Mouse (Mus musculus) forebrain, postnatal 0 days (tissue): ENCODE results near the gene Phf19. TPM values are rescaled to one million over a fixed set of nuclear protein-coding genes. Genes with fewer than 3 reads are reported as not detected.

Experiments used
- ATAC-seq: fragments of 200-750 bp; cut with Nextera tagmentation; 2 replicates; pipeline ENCODE4 v1.8.0; 2017; ENCODE audit warnings: mild to moderate bottlenecking, moderate library complexity
- DNase-seq: peaks from one replicate; pipeline ENCODE4 v3.0.0-alpha.2; 2015
- H3K27ac ChIP-seq: fragments of 300-500 bp; sonication (generic); 2 replicates; pipeline ENCODE4 v1.5.1; 2014; ENCODE audit warnings: low read depth, mild to moderate bottlenecking, antibody characterized with exemption, low read length, moderate library complexity, mixed read lengths
- H3K27me3 ChIP-seq: fragments of 300-500 bp; sonication (generic); 2 replicates; pipeline ENCODE4 v1.6.1; 2014; ENCODE audit warnings: mild to moderate bottlenecking, low read length, mixed read lengths; ENCODE audit not compliant: insufficient read depth
- H3K36me3 ChIP-seq: fragments of 300-500 bp; sonication (generic); 2 replicates; pipeline ENCODE4 v1.6.1; 2014; ENCODE audit warnings: mild to moderate bottlenecking, moderate library complexity; ENCODE audit not compliant: insufficient read depth
- H3K4me1 ChIP-seq: fragments of 300-500 bp; sonication (generic); 2 replicates; pipeline ENCODE4 v1.6.1; 2014; ENCODE audit warnings: antibody characterized with exemption; ENCODE audit not compliant: insufficient read depth
- H3K4me2 ChIP-seq: fragments of 300-500 bp; sonication (generic); 2 replicates; pipeline ENCODE4 v1.6.1; 2014; ENCODE audit warnings: low read depth, mild to moderate bottlenecking, moderate library complexity
- H3K4me3 ChIP-seq: fragments of 300-500 bp; sonication (generic); 2 replicates; pipeline ENCODE4 v1.5.1; 2014; ENCODE audit warnings: low read depth, low read length, mixed read lengths
- H3K9ac ChIP-seq: fragments of 300-500 bp; sonication (generic); 2 replicates; pipeline ENCODE4 v1.6.1; 2014; ENCODE audit warnings: mild to moderate bottlenecking
- H3K9me3 ChIP-seq: fragments of 300-500 bp; sonication (generic); 2 replicates; pipeline ENCODE4 v1.6.1; 2016; ENCODE audit warnings: low read length
- CTCF ChIP-seq: sonication (generic); IDR thresholded peaks from 2 replicates; pipeline ENCODE4 v1.5.1; 2016; ENCODE audit warnings: antibody characterized with exemption, control low read depth, low read depth
- WGBS: fragments of 180-500 bp; shearing (Covaris S2); extraction: QIAGEN DNeasy Blood & Tissue Kit; methylation state at CpG from one replicate; pipeline ENCODE4 v1.1.7; 2014; 5-methylcytosine and 5-hydroxymethylcytosine counted together
- polyA plus RNA-seq: library from polyadenylated mRNA; unstranded; fragments of >200 nt; fragmentation: Nextera tagmentation; extraction: Ambion mirVana; gene quantifications from 2 replicates; pipeline ENCODE4 v1.2.1, GENCODE M21; 2015
- total RNA-seq: library from RNA; depleted of rRNA; stranded (reverse); fragments of >200 nt; gene quantifications from 2 replicates; pipeline ENCODE4 v1.2.3, GENCODE M21; 2014

The Phf19 gene
- total and polyA plus RNA-seq, 2 experiments from 2014 or later, result 2.4 to 2.5 TPM

DNA sequence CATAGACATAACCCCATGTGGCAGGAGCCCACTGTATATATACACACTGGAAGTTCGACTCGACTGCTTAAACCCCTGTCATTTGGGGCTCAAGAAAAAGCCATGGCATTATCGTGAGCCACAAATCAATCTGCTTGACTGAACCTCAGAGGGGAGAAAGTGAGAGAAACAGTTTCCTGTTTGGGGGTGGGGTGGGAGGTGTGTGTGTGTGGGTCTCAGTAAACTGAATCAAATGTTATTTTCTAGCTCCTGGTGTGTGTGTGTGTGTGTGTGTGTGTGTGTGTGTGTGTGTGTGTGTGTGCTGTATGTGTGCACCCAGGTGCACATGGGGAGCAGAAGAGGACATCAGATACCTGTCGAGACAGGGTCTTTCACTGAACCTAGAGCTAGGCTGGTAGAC lies 39.2 kb upstream of the Phf19 start:
- Histone ChIP-seq H3K27me3 (no peaks in the 10 kb centered on the region), H3K27ac (no peak overlapping the region), H3K4me1 (no peaks in the 10 kb centered on the region), H3K4me2 (no peak overlapping the region), H3K9ac (no peak overlapping the region), H3K4me3 (no peak overlapping the region), H3K36me3 (no peaks in the 10 kb centered on the region), H3K9me3 (no peaks in the 10 kb centered on the region)
- WGBS, result 68% methylated on average over 4 of the region's 4 CpGs
- ATAC-seq (no peak), DNase-seq (no peak)
- no peak for TF ChIP-seq CTCF

DNA sequence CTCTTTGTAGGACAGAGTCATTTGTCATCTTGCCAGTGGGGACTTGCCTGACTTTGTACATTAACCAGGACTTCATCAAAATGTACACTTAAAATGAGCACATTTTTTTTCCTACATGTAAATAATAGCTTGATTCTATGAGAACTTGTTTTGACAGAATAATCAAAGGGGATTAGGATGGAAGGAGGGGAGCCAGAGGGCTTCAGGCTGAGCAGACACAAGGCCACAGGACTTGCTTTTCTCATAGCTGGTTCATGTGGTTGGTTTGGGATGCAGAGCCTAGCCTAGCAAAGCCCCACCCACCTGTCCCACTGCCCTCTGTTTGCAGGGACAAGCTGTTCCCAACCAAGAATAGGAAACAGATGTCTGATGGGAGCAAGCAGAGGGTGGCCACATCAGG lies 37.6 kb upstream of the Phf19 start:
- ATAC-seq (no peak), DNase-seq (no peak)
- Histone ChIP-seq H3K27ac (no peak overlapping the region), H3K36me3 (no peaks in the 10 kb centered on the region), H3K9ac (no peak overlapping the region), H3K4me1 (no peaks in the 10 kb centered on the region), H3K4me3 (no peak overlapping the region), H3K27me3 (no peaks in the 10 kb centered on the region), H3K9me3 (no peaks in the 10 kb centered on the region), H3K4me2 (no peak overlapping the region)
- no peak for TF ChIP-seq CTCF

DNA sequence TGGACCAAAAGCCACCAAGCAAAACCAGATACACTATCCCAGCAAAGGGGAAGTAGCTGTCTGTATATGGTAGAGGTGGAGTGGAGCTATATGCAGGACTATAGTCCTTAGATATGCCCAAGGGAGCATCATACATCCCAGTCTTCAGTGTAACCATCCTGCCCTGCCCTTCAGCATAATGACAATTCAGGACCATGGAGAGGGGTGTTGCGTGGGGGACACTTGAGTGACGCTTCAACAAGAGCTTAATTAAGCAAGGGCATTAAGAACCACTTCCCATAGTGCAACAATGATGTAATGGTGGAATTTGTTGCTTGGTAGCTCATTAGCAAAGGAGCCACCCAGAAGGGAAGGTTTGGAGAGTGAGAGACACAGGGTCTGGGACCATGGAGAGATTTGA lies 34.8 kb upstream of the Phf19 start:
- Histone ChIP-seq H3K27ac (no peak overlapping the region), H3K4me2 (no peak overlapping the region), H3K4me3 (no peak overlapping the region), H3K4me1 (no peaks in the 10 kb centered on the region), H3K36me3 (no peaks in the 10 kb centered on the region), H3K27me3 (no peaks in the 10 kb centered on the region), H3K9ac (no peak overlapping the region), H3K9me3 (no peaks in the 10 kb centered on the region)
- no peak for ATAC-seq
- no peak for TF ChIP-seq CTCF
- no peak for DNase-seq
- 19% methylated on average over 2 of the region's 2 CpGs for WGBS

DNA sequence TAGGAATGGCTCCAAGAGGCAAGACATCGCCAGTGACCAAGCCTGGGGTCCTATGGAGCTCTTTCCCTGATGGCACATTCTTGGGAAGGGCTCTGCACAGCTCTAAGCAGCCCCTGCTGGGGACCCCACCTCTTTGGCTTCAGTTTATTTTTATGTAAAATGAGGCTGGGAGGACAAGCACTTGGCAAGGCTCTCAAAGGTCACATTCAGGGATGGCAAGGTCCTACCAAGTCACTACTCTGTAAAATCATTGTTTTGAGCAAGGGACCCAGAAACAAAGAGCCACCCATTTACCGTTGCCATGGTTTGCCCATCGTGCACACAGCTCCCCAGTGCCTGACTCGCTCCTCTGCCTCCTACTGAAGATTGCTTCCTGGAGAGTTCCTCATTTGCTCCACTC lies 32.2 kb upstream of the Phf19 start:
- H3K4me3 ChIP-seq, result no peak overlapping the region
- H3K4me2 ChIP-seq, result no peak overlapping the region
- 51% methylated on average over 4 of the region's 4 CpGs for WGBS
- DNase-seq (no peak), ATAC-seq (no peak)
- no peaks in the 10 kb centered on the region for H3K4me1 ChIP-seq
- H3K9ac ChIP-seq, result no peak overlapping the region
- H3K27ac ChIP-seq, result no peak overlapping the region
- TF ChIP-seq CTCF, result no peak
- H3K9me3 ChIP-seq, result no peaks in the 10 kb centered on the region
- no peaks in the 10 kb centered on the region for H3K27me3 ChIP-seq
- no peaks in the 10 kb centered on the region for H3K36me3 ChIP-seq

DNA sequence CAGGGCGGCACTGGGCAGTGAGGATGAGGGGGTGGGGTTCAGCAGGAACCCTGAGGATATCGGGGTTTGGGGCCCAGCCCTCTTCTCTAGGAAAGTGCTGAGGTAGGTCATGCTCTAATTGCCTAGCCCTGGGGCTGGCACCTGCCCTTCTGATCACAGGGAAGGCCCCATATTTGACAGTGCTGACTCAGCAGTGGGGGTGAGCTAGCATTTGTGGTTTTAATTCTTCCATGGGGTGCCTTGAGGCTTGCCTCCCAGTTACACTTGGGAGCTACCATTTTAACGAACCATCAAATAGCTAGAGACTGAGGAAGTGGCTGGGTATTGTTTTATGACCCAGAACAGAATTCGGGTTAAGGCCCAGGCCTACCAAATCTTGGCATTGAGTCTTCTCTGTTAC lies 31.8 kb upstream of the Phf19 start:
- H3K9me3 ChIP-seq, result no peaks in the 10 kb centered on the region
- TF ChIP-seq CTCF, result no peak
- ATAC-seq, result no peak

DNA sequence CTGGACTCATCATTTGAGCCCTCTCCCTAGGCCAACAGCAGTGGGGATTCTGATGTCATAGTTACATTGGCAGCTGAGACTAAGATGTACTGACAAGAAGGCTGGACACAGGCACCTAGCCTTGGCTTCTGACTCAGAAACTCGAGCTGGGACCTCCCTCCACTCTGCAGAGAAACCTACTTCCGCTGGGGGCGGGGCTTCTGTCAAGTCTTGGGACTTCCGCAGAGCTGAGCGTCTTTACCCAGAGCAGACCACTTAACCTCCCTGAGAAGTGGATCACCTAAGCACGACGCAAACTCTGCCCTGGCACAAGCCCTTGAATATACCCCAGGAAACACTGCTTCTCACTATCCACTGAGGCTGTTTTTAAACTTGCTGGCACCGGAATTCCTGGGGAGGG lies 30.9 kb upstream of the Phf19 start:
- Histone ChIP-seq H3K9me3 (no peaks in the 10 kb centered on the region), H3K4me1 (no peaks in the 10 kb centered on the region), H3K36me3 (no peaks in the 10 kb centered on the region), H3K4me3 (no peak overlapping the region), H3K27me3 (no peaks in the 10 kb centered on the region), H3K9ac (no peak overlapping the region), H3K4me2 (no peak overlapping the region), H3K27ac (no peak overlapping the region)
- ATAC-seq, result no peak
- no peak for DNase-seq
- TF ChIP-seq CTCF, result no peak
- WGBS, result 32% methylated on average over 8 of the region's 8 CpGs

More for the DNA sequence above, 31.8 kb upstream of the Phf19 start:
- Histone ChIP-seq H3K36me3 (no peaks in the 10 kb centered on the region), H3K4me3 (no peak overlapping the region), H3K27ac (no peak overlapping the region), H3K4me2 (no peak overlapping the region), H3K4me1 (no peaks in the 10 kb centered on the region), H3K9ac (no peak overlapping the region), H3K27me3 (no peaks in the 10 kb centered on the region)
- 81% methylated on average over 4 of the region's 4 CpGs for WGBS
- no peak for DNase-seq

DNA sequence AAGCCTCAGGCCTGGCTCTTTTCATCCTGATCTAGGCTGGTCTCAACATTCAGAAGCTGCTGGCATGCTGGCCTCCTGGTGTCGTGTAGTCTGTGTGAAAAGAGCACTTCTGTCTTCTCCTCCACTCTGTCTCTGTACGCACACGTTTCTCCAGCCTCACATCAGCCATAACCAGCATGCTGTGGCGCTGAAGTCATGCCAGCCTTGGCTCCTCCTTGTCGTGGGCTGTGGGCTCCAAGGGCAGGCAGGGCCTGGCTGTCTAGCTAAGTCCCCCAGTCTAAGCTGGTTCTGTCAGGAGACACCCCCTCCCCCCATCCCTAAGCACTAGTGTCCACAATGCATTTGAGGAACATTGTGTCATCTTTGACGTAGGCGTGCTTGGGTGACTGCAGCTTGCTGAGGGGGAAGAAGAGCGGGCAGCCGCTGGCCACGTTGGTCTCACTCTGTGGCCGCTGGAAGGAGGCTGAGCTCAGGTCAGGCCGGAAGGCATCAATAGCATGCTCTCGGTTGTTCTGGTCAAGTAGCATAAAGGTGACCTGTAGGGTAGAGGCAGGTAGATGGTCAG lies 29.8 kb upstream of the Phf19 start:
- no peak overlapping the region for H3K4me3 ChIP-seq
- TF ChIP-seq CTCF, result no peak
- H3K36me3 ChIP-seq, result no peaks in the 10 kb centered on the region
- 82% methylated on average over 13 of the region's 13 CpGs for WGBS
- no peaks in the 10 kb centered on the region for H3K27me3 ChIP-seq
- H3K9ac ChIP-seq, result no peak overlapping the region
- DNase-seq, result no peak
- no peaks in the 10 kb centered on the region for H3K4me1 ChIP-seq
- no peak overlapping the region for H3K4me2 ChIP-seq
- no peak overlapping the region for H3K27ac ChIP-seq
- no peaks in the 10 kb centered on the region for H3K9me3 ChIP-seq
- no peak for ATAC-seq
